Mouse (Mus musculus) forelimb bud, embryonic 11.5 days (tissue): ENCODE measurements at regions not wholly inside any gene's neighbourhood (a gene's known extent, or its start where the extent isn't known, plus 50 kb on each side); places are given as distances from the start of the nearest gene placed in this dataset.

Experiments
- DNase-seq: peaks from one replicate; pipeline ENCODE4 v3.0.0-alpha.2; 2012; ENCODE audit warnings: low read depth, low spot score

GRCm38 (mm10) chr14:25122971-25123535 lies 335.9 kb upstream of the Zmiz1 start:
- DNase-seq = no peak

GRCm38 (mm10) chr14:25123541-25124337 lies 335.2 kb upstream of the Zmiz1 start:
- DNase-seq = peak; percentile 65

- peak; percentile 67 for DNase-seq
Measured at GRCm38 (mm10) chr14:25126544-25126943, 332.4 kb upstream of the Zmiz1 start.

- no peak for DNase-seq
Measured at GRCm38 (mm10) chr14:25127544-25128159, 331.3 kb upstream of the Zmiz1 start.

GRCm38 (mm10) chr14:25128160-25128547 lies 330.8 kb upstream of the Zmiz1 start:
- DNase-seq = no peak

- DNase-seq = no peak
Measured at GRCm38 (mm10) chr14:25135371-25135770, 323.6 kb upstream of the Zmiz1 start.

- no peak for DNase-seq
Measured at GRCm38 (mm10) chr14:25137312-25137711, 321.7 kb upstream of the Zmiz1 start.

GRCm38 (mm10) chr14:25138485-25138884 lies 320.5 kb upstream of the Zmiz1 start:
- DNase-seq = no peak

- peak; percentile 87 for DNase-seq
Measured at GRCm38 (mm10) chr14:25141933-25142332, 317.1 kb upstream of the Zmiz1 start.

- DNase-seq = no peak
Measured at GRCm38 (mm10) chr14:25143051-25143450, 315.9 kb upstream of the Zmiz1 start.

GRCm38 (mm10) chr14:25147731-25148130 lies 311.3 kb upstream of the Zmiz1 start:
- no peak for DNase-seq

- DNase-seq = no peak
Measured at GRCm38 (mm10) chr14:25150968-25151367, 308.0 kb upstream of the Zmiz1 start.

- no peak for DNase-seq
Measured at GRCm38 (mm10) chr14:25151485-25151884, 307.5 kb upstream of the Zmiz1 start.

GRCm38 (mm10) chr14:25153573-25153972 lies 305.4 kb upstream of the Zmiz1 start:
- DNase-seq = no peak

- DNase-seq = no peak
Measured at GRCm38 (mm10) chr14:25154180-25154579, 304.8 kb upstream of the Zmiz1 start.

- DNase-seq = no peak
Measured at GRCm38 (mm10) chr14:25155008-25155783, 303.8 kb upstream of the Zmiz1 start.

- no peak for DNase-seq
Measured at GRCm38 (mm10) chr14:25156171-25156570, 302.8 kb upstream of the Zmiz1 start.

- no peak for DNase-seq
Measured at GRCm38 (mm10) chr14:25161684-25162321, 297.2 kb upstream of the Zmiz1 start.

GRCm38 (mm10) chr14:25166217-25166616 lies 292.8 kb upstream of the Zmiz1 start:
- no peak for DNase-seq

GRCm38 (mm10) chr14:25167604-25168003 lies 291.4 kb upstream of the Zmiz1 start:
- DNase-seq = no peak

- DNase-seq = no peak
Measured at GRCm38 (mm10) chr14:25168310-25168709, 290.7 kb upstream of the Zmiz1 start.

GRCm38 (mm10) chr14:25173281-25173680 lies 285.7 kb upstream of the Zmiz1 start:
- DNase-seq = no peak
